Mouse (Mus musculus): Measurements from ENCODE around the gene Usp7.

The Usp7 gene

GRCm38 (mm10) chr16:8714851-8715250, 77.3 kb downstream of the Usp7 start:
- DNase-seq = no peak

- no peak for DNase-seq
Observed at GRCm38 (mm10) chr16:8711998-8712397, 80.1 kb downstream of the Usp7 start.

DNA sequence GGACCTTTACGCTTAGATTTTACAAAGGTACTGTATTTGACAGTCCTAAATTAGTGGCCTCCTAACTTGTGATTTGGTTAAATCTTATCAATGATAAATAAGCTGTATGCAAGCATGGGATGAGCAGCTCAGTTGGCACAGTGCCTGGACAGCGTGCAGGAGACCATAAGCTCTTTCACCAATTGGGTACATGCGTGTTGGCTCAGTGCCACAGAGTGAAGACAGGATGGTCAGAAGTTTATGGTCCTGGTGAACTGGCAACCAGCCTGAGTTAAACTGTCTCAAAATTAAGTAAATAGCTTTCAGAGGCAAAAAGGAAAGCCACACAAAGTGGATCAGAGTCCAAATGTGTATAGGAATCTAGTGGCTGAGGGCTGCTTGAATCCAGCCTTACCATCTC, 91.5 kb downstream of the Usp7 start:
- no peak for DNase-seq

DNA sequence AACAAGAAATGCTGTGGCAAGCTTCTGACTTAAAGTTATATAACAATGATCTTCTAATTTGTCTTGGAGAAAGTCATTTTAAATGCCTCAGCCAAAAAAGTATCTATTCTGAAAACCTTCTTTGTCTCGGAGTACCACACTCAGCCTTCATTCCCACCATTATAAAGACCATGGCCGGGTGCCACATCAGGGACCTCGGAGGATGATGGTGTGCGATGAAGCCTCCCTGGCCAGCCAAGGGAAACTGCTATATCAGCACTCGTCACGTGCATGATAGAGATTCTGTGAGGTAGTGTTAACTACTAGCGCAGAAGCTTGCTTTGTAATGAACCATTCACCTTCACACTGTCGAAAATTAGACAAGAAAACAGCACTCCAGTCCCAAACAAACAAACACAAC, 92.6 kb downstream of the Usp7 start:
- DNase-seq = no peak

DNA sequence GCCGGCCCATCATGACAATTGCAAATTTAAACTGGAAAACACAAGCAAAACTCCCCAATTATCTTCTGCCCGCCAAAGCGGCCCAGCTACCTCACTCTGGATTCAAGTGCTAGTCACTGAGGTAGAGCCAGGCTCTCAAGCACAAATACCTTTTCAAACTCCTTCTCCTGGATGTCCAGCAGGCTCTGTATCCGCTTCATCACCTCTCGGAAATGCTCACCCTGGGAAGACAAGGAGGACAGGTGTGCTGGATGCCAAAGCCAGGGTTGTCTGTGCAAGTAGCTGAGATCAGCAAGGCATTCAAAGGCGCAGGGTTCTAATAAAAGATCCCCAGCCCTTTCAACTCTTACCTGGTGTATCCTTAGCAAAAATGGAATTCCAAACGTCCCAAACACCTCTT, 100.9 kb downstream of the Usp7 start:
- DNase-seq = no peak

GRCm38 (mm10) chr16:8689979-8690656, 102.0 kb downstream of the Usp7 start:
- peak; percentile 90 for DNase-seq

GRCm38 (mm10) chr16:8687559-8688112, 104.5 kb downstream of the Usp7 start:
- DNase-seq = no peak

GRCm38 (mm10) chr16:8686871-8687535, 105.1 kb downstream of the Usp7 start:
- DNase-seq = peak; percentile 23

DNA sequence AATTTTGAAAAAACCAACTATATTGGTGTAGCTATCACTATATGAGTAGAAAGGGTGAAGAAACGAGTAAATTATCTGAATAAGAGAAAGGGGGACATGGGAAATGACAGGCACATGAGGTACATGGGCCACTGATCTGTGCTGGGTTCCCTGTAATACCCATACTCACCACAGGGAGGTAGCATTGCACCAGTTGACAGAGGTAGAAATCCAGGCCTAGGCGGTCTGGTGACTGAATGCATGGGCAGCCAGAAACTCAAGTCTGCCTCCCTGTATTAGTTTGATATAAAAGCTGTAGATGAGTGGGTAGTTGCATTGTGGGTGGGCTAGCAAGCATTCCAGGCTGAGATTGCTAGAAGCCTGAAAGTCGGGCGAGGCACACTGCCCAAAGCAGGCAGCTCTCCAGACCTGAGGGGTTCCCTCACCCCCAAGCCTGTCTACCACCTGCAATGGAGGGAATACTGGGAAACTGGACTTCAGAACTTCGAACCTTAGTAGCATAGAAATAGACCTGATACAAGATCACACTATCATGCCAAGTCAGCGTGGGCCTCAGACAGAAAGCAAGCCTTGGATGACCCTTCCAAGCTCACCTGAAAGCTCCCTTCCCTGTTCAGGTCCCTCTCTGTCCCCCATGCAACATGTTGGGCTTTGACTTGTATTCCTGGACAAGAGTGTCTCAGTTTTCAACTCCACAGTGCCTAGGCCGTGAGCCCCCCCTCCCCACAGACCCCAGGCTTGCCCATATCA, 105.8 kb downstream of the Usp7 start:
- peak; percentile 79 for DNase-seq

GRCm38 (mm10) chr16:8685087-8685486, 107.0 kb downstream of the Usp7 start:
- peak; percentile 55 for DNase-seq

DNA sequence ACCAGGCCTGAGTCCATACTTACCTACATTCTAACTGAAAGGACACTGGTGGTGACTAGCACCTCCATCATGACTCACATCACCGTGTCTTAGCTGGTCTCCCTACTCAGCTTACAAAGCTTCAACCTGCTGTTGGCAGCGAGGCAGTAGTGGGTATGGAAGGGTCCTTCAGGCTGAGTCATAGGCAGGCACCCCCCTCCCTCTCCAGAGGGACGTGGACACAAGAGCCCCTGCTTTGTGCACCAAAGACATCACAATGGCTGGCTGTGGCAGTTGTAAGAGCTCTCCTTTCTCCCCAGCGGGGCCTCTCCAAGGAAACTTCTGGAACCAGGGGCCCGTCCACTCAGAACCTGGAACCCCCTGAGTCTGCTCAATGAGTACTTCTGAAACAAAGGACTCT, 111.6 kb downstream of the Usp7 start, which contains the start of gene Gm5767:
Gene Gm5767, plus strand, starts transcription at position 301 of the 400 bp plus-strand sequence.
- no peak for DNase-seq

GRCm38 (mm10) chr16:8679780-8680179, 112.3 kb downstream of the Usp7 start:
- no peak for DNase-seq

DNA sequence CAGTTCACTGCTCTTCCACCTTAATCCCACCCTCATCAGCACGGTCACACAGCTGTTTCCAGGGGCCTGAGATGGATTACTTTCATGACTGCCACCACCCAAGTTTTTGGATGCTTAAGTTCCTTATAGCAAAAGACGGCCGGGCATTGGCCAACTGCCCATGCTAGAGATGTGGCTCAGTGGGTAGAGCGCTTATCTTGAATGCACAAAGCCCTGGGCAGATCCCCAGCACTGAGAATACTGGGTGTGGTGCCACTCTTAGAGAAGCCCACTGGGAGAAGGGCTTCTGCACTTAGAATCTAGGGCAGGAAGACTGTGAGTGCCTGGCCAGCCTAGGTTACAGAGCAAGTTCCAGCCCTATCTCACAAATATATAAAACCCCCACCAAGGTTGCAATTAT, 113.4 kb downstream of the Usp7 start:
- no peak for DNase-seq

DNA sequence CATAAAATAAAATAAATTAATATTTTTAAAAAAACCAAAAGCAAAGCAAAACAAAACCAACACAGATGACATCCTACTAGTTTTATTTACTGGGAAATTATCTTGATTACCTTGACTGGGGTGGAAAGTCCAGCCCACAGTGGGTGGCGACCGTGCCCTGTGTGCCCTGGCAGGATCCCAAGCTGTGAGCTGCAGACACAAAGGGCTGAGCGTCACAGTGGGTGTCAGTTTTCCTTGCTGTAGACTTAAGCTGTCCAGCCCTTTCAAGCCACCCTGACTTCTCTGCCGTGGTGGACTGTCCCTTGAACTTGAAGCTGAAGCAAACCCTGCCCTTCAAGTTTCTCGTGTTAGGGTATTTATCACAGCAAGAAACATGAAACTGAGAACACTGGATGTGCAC, 114.1 kb downstream of the Usp7 start:
- DNase-seq = no peak

DNA sequence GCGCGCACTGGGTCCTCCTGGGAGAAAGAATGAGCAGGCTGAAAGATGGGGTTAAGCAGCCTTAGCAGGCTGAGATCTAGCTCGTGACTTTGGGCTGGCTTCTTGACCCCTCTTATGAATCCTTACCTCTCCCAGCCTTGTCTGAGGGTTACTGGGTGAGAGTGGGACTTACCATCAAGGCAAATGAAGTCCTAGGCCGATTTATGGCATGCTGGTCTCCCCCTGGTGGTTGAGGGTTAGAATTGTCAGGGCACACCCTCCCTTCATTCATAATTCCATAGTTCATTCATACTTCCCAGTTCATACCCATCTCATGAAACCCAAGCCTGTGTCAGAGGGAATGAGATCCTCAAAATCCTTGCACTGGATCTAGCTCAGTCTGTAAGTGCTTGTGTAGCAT, 115.3 kb downstream of the Usp7 start:
- peak; percentile 46 for DNase-seq

DNA sequence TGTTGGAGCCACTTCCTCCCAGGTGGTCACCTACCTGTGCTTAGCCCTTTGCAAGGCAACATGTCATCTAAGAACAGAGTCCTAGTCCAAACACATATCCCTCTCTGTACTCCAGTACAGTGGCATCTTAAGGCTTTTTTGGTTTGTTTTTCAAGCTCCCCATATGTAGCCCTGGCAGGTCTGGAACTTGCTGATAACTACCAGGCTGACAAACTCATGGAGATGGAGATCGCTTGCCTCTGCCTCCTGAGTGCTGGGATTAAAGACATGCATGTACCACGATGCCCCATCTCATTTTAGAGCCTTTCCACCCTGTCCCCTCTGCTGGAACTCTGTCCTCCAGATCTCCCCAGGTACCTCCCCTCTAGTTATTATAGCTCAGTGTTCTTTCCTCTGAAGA, 115.9 kb downstream of the Usp7 start:
- DNase-seq = no peak

DNA sequence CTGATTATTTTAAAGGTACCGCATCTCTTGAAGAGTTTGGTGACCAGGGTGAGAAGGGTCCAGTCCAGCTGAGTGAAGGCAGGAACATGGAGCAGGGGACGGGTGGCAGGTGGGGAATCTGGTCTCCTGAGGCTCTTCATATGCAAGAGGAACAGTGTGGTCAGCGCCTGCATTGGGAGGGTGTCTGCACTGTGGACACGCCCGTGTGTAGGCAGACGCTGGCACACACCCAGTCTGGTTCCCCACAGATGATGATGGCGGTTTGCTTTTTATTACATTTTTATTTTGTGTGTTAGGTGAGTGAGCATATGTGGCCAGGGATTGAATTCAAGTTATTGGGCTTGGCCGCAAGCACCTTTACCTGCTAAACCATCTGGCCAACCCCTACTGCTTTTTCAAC, 116.5 kb downstream of the Usp7 start:
- DNase-seq = no peak

GRCm38 (mm10) chr16:8674165-8674564, 117.9 kb downstream of the Usp7 start:
- peak; percentile 15 for DNase-seq

DNA sequence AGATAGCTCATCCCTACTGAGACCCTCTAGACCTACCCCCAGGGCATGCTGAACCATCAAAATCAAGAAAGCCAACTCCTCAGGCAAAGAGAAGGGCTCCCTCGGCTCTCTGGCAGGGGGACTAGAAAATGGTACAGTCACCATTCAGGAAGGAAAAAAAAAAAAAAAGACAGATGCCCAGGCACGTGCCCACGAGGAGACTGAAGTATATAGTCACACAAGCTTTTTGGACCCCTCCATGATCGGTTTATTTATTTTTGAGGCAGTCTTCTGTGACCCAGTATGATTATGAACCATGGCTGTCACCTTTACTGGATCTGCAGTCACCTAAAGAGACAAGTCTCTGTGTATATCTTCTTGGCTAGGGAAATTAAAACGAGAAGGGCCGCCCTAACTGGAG, 118.8 kb downstream of the Usp7 start:
- no peak for DNase-seq

DNA sequence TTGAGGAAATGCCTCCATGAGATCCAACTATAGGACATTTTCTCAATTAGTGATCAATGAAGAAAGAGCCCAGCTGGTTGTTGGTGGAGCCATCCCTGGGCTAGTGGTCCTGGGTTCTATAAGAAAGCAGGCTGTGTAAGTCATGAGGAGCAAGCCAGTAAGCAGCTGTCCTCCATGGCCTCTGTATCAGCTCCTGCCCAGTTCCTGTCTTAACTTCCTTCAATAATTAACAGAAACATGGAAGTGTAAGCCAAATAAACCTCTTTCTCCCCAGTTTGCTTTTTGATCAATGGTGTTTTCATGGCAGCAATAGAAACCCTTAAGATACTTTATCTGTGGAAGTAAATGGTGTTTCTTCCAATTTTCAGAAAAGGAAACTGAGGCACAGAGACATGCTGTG, 119.3 kb downstream of the Usp7 start:
- DNase-seq = no peak

- DNase-seq = no peak
Observed at GRCm38 (mm10) chr16:8672350-8672687, 119.8 kb downstream of the Usp7 start.

GRCm38 (mm10) chr16:8671551-8672349, 120.4 kb downstream of the Usp7 start, which contains the start of gene Carhsp1:
Gene Carhsp1 (minus strand): TSS chr16:8672155.
- DNase-seq = peak; percentile 45

All from cerebellum, adult 8-10 months (tissue).